Mouse (Mus musculus) CH12.LX (cell line): Measurements from ENCODE around the gene Chst15.

Experiments
- BHLHE40 ChIP-seq: IDR thresholded peaks from 2 replicates; pipeline ENCODE4 v1.6.1; 2011; ENCODE audit warnings: mild to moderate bottlenecking, low read depth, low read length, improper control_type of control experiment
- CHD2 ChIP-seq: IDR thresholded peaks from 2 replicates; pipeline ENCODE4 v1.6.1; 2011; ENCODE audit warnings: low read length, improper control_type of control experiment
- CTCF ChIP-seq, 2 experiments: IDR thresholded peaks in 1 of 2; conservative IDR thresholded peaks in 1 of 2; 2 replicates each; pipeline ENCODE4 v1.5.1; 2011 to 2012; ENCODE audit warnings: low read depth in 2 of 2, low read length in 2 of 2, improper control_type of control experiment in 1 of 2, inconsistent platforms in 1 of 2, mild to moderate bottlenecking in 1 of 2, moderate library complexity in 1 of 2
- KAT2A ChIP-seq: IDR thresholded peaks from 2 replicates; pipeline ENCODE4 v1.6.1; 2012; ENCODE audit warnings: low read length, improper control_type of control experiment, inconsistent platforms; ENCODE audit not compliant: insufficient replicate concordance
- MAFK ChIP-seq: IDR thresholded peaks from 2 replicates; pipeline ENCODE4 v1.6.1; 2011; ENCODE audit warnings: low read length, improper control_type of control experiment; ENCODE audit not compliant: insufficient replicate concordance
- MAX ChIP-seq: IDR thresholded peaks from 2 replicates; pipeline ENCODE4 v1.6.1; 2011; ENCODE audit warnings: low read length, improper control_type of control experiment
- MAZ ChIP-seq: IDR thresholded peaks from 2 replicates; pipeline ENCODE4 v1.6.1; 2012; ENCODE audit warnings: low read depth, mild to moderate bottlenecking, inconsistent platforms, low read length, improper control_type of control experiment, moderate library complexity
- MXI1 ChIP-seq: IDR thresholded peaks from 2 replicates; pipeline ENCODE4 v1.6.1; 2011; ENCODE audit warnings: mild to moderate bottlenecking, low read depth, low read length, improper control_type of control experiment
- POLR2A ChIP-seq: IDR thresholded peaks from 2 replicates; pipeline ENCODE4 v1.6.1; 2011; ENCODE audit warnings: low read depth, mild to moderate bottlenecking, improper control_type of control experiment, low read length
- TCF12 ChIP-seq: IDR thresholded peaks from 2 replicates; pipeline ENCODE4 v1.6.1; 2014; ENCODE audit warnings: low read depth, mild to moderate bottlenecking, inconsistent platforms, low read length, improper control_type of control experiment
- ZC3H11A ChIP-seq: IDR thresholded peaks from 2 replicates; pipeline ENCODE4 v1.6.1; 2012; ENCODE audit warnings: low read depth, mild to moderate bottlenecking, inconsistent platforms, low read length, improper control_type of control experiment
- ZKSCAN1 ChIP-seq: IDR thresholded peaks from 2 replicates; pipeline ENCODE4 v1.6.1; 2012; ENCODE audit warnings: low read depth, inconsistent platforms, low read length, improper control_type of control experiment, borderline replicate concordance
- ZMIZ1 ChIP-seq: IDR thresholded peaks from 2 replicates; pipeline ENCODE4 v1.6.1; 2012; ENCODE audit warnings: low read depth, mild to moderate bottlenecking, inconsistent platforms, low read length, improper control_type of control experiment

- TF ChIP-seq KAT2A (no peak), CTCF (conservative IDR thresholded peaks at IDR 0.05 in 1 of 2, IDR thresholded peaks at IDR 0.05 in 1 of 2; ENCODE audit: low read depth in 2 of 2, low read length in 2 of 2) (no peak), TCF12 (no peak), MXI1 (no peak), MAX (no peak), ZMIZ1 (no peak), ZC3H11A (no peak), BHLHE40 (no peak), POLR2A (no peak), ZKSCAN1 (no peak), MAFK (no peak), MAZ (no peak), CHD2 (no peak)
These were observed 43.1 kb downstream of the Chst15 start for GRCm38 (mm10) chr7:132273741-132274513.
